ENCODE assay signal across 14 mouse cellular contexts in genomic region chr10:13326149-13326873, GRCm38 (mm10).
DNase-seq lines count a peak whose midpoint lies in the region; ATAC-seq and TF ChIP-seq lines count a peak whose summit lies in the region.
"Had no signal": no experiment of that assay in that cellular context is flagged by ENCODE, and none has a peak within 500 bp of the region (broad histone marks: within the 10 kb centered on the region; RNA-seq: fewer than 3 reads in every experiment).

No protein-coding gene starts in this region.

- H3K4me2 ChIP-seq in heart, embryonic 16.5 days (ENCODE audit: low read depth, low read length), result no peak overlapping the region
- no peak overlapping the region for H3K4me2 ChIP-seq in liver, postnatal 0 days (ENCODE audit: low read depth, low read length)

- no peaks in the 10 kb centered on the region for H3K9me3 ChIP-seq in heart, embryonic 16.5 days (replicated peaks; ENCODE audit: control insufficient read depth, low read length)
- H3K9me3 ChIP-seq in liver, postnatal 0 days (ENCODE audit: low read length), result no peaks in the 10 kb centered on the region
- no peaks in the 10 kb centered on the region for H3K9me3 ChIP-seq in hindbrain, embryonic 10.5 days

- peak overlapping the region; percentile 41; the same call in 1 of the 2 replicates for H3K27ac ChIP-seq in heart, embryonic 16.5 days (ENCODE audit: low read length)
- H3K27ac ChIP-seq in liver, postnatal 0 days (ENCODE audit: low read depth), result no peak overlapping the region
- H3K27ac ChIP-seq in hindbrain, embryonic 10.5 days, result no peak overlapping the region
- H3K27ac ChIP-seq: hindbrain, postnatal 0 days had no signal

- intact Hi-C loops in heart, postnatal 25 days (cut with DNase I), result loop anchor here (2.0 to 5.0 kb wide), 2 partner anchors 26 to 129 kb away; no protein-coding TSS in a partner anchor

- no peaks in the 10 kb centered on the region for H3K27me3 ChIP-seq in heart, embryonic 16.5 days (ENCODE audit: control insufficient read depth, insufficient read depth, low read length)
- H3K27me3 ChIP-seq in liver, postnatal 0 days (ENCODE audit: insufficient read depth, low read length), result no peaks in the 10 kb centered on the region
- H3K27me3 ChIP-seq in hindbrain, embryonic 10.5 days (ENCODE audit: insufficient read depth, poor library complexity, severe bottlenecking), result no peaks in the 10 kb centered on the region

- WGBS in heart, embryonic 16.5 days, result 63% methylated on average over 14 of the region's 14 CpGs
- WGBS in liver, postnatal 0 days (ENCODE audit: insufficient replicate concordance), result 67% methylated on average over 14 of the region's 14 CpGs
- WGBS in hindbrain, embryonic 10.5 days, result 86% methylated on average over 14 of the region's 14 CpGs

- no peak overlapping the region for H3K9ac ChIP-seq in heart, embryonic 16.5 days (ENCODE audit: low read length)
- no peak overlapping the region for H3K9ac ChIP-seq in liver, postnatal 0 days (replicated peaks)

- TF ChIP-seq EP300 in liver, postnatal 0 days (IDR thresholded peaks at IDR 0.05; ENCODE audit: low read depth), result no peak

- peaks cover 18% of the 10 kb centered on the region; the same call in 1 of the 2 replicates for H3K4me1 ChIP-seq in heart, embryonic 16.5 days (ENCODE audit: control insufficient read depth, insufficient read depth, low read length)
- H3K4me1 ChIP-seq in liver, postnatal 0 days (ENCODE audit: insufficient read depth), result 0 out of 2 replicates have a peak, but pooled peaks cover 5% of the 10 kb centered on the region
- H3K4me1 ChIP-seq in hindbrain, embryonic 10.5 days (replicated peaks), result peaks cover 31% of the 10 kb centered on the region

- peak; percentile 94 for DNase-seq in heart, adult 11 months
- no peak for DNase-seq in heart, postnatal 25 days (ENCODE audit: low spot score)
- DNase-seq in lung, postnatal 10 days, result peak; percentile 22
- DNase-seq in lung, postnatal 25 days (ENCODE audit: low spot score), result no peak
- DNase-seq in liver, postnatal 0 days, result no peak
- DNase-seq in hindbrain, embryonic 10.5 days (ENCODE audit: low spot score), result no peak
- no peak for DNase-seq in urinary bladder, adult 18-20 months (ENCODE audit: low spot score in 2 of 2)
- DNase-seq: adrenal gland, postnatal 25 days; cerebellum, postnatal 36 days; kidney, postnatal 10 days; right cerebral cortex, adult 18-20 months had no signal

- no peaks in the 10 kb centered on the region for H3K36me3 ChIP-seq in heart, embryonic 16.5 days (ENCODE audit: control insufficient read depth, insufficient read depth)
- H3K36me3 ChIP-seq in liver, postnatal 0 days (replicated peaks; ENCODE audit: insufficient read depth, low read length), result no peaks in the 10 kb centered on the region
- H3K36me3 ChIP-seq in hindbrain, embryonic 10.5 days, result no peaks in the 10 kb centered on the region

- no peak overlapping the region for H3K4me3 ChIP-seq in heart, embryonic 16.5 days (ENCODE audit: low read length)
- H3K4me3 ChIP-seq in liver, postnatal 0 days (ENCODE audit: low read depth, low read length), result no peak overlapping the region
- H3K4me3 ChIP-seq in hindbrain, embryonic 10.5 days, result no peak overlapping the region

- TF ChIP-seq CTCF in liver, postnatal 0 days (IDR thresholded peaks at IDR 0.05; ENCODE audit: low read depth), result no peak

- ATAC-seq in heart, embryonic 16.5 days (replicated peaks; ENCODE audit: extremely low read depth, insufficient read depth, low FRiP score), result no peak
- no peak for ATAC-seq in liver, postnatal 0 days
- ATAC-seq: forebrain, embryonic 16.5 days; hindbrain, postnatal 0 days had no signal

Comparison
In these comparisons a context has a peak if more than half of its experiments do, and no peak if none do; other contexts are left out.
1. DNase-seq: peak in heart, adult 11 months (single experiment) and lung, postnatal 10 days (single experiment); none in heart, postnatal 25 days (single experiment), lung, postnatal 25 days (single experiment), liver, postnatal 0 days (single experiment), hindbrain, embryonic 10.5 days (single experiment) and urinary bladder, adult 18-20 months (0 of 2).